ENCODE assay signal across 33 mouse cellular contexts in genomic region chr10:16633236-16633635, GRCm38 (mm10).
"Had no signal": no experiment of that assay in that cellular context is flagged by ENCODE, and none has a peak within 500 bp of the region (broad histone marks: within the 10 kb centered on the region; RNA-seq: fewer than 3 reads in every experiment).

No protein-coding gene starts in this region.

- H3K36me3 ChIP-seq: heart, embryonic 13.5 days; heart, embryonic 15.5 days; hindbrain, embryonic 10.5 days; hindbrain, embryonic 12.5 days; hindbrain, embryonic 13.5 days; hindbrain, embryonic 15.5 days; intestine, embryonic 15.5 days; kidney, embryonic 15.5 days had no signal

- ATAC-seq: hindbrain, embryonic 16.5 days; hindbrain, postnatal 0 days; inflammation-experienced regulatory T-cells, adult 6 months; intestine, embryonic 15.5 days; intestine, embryonic 16.5 days; intestine, postnatal 0 days had no signal

- H3K4me1 ChIP-seq: heart, embryonic 13.5 days; heart, embryonic 15.5 days; hindbrain, embryonic 12.5 days; hindbrain, embryonic 13.5 days; hindbrain, embryonic 15.5 days; intestine, embryonic 15.5 days; kidney, embryonic 15.5 days had no signal

- H3K27ac ChIP-seq: heart, embryonic 13.5 days; heart, embryonic 15.5 days; hindbrain, embryonic 10.5 days; hindbrain, embryonic 12.5 days; hindbrain, embryonic 13.5 days; hindbrain, embryonic 14.5 days; hindbrain, embryonic 15.5 days; hindbrain, postnatal 0 days; intestine, embryonic 15.5 days; kidney, embryonic 15.5 days; kidney, postnatal 0 days; layer of hippocampus, adult 2 months; left cerebral cortex, adult 2 months had no signal

- H3K9ac ChIP-seq: heart, embryonic 13.5 days; heart, embryonic 15.5 days; hindbrain, embryonic 12.5 days; hindbrain, embryonic 13.5 days; hindbrain, embryonic 14.5 days; hindbrain, embryonic 15.5 days; intestine, embryonic 15.5 days; kidney, embryonic 15.5 days had no signal

- H3K27me3 ChIP-seq: heart, embryonic 13.5 days; heart, embryonic 15.5 days; hindbrain, embryonic 12.5 days; hindbrain, embryonic 13.5 days; hindbrain, embryonic 15.5 days; intestine, embryonic 15.5 days; kidney, embryonic 15.5 days had no signal

- H3K4me2 ChIP-seq: heart, embryonic 13.5 days; heart, embryonic 15.5 days; hindbrain, embryonic 12.5 days; hindbrain, embryonic 13.5 days; hindbrain, embryonic 14.5 days; hindbrain, embryonic 15.5 days; intestine, embryonic 15.5 days; kidney, embryonic 15.5 days had no signal

- DNase-seq: heart, postnatal 10 days; heart, postnatal 14 days; heart, postnatal 36 days; heart, postnatal 4 days; kidney, adult 11 months; kidney, adult 18-20 months; kidney, adult 2 months; kidney, adult 8-10 months; kidney, adult 9 months; kidney, postnatal 10 days; kidney, postnatal 14 days; kidney, postnatal 25 days; kidney, postnatal 36 days; kidney, postnatal 4 days; layer of hippocampus, adult 9-11 months; layer of hippocampus, postnatal 36 days had no signal

- H3K9me3 ChIP-seq: heart, embryonic 13.5 days; heart, embryonic 15.5 days; hindbrain, embryonic 10.5 days; hindbrain, embryonic 12.5 days; hindbrain, embryonic 13.5 days; hindbrain, embryonic 15.5 days; intestine, embryonic 15.5 days; kidney, embryonic 15.5 days had no signal

- H3K4me3 ChIP-seq: heart, embryonic 13.5 days; heart, embryonic 15.5 days; hindbrain, embryonic 10.5 days; hindbrain, embryonic 12.5 days; hindbrain, embryonic 13.5 days; hindbrain, embryonic 15.5 days; intestine, embryonic 15.5 days; kidney, embryonic 15.5 days; layer of hippocampus, adult 2 months; left cerebral cortex, adult 2 months had no signal
